Mouse (Mus musculus) limb, embryonic 14.5 days (tissue): ENCODE measurements around the gene Otud6a. TPM values are rescaled to one million over a fixed set of nuclear protein-coding genes. Genes with fewer than 3 reads are reported as not detected.
"Not testable (repeated sequence)": the region's sequence is repeated elsewhere in the genome, so short reads cannot be mapped to it uniquely, and the experiment has no call there.

Experiments
- ATAC-seq: fragments of 200-750 bp; cut with Nextera tagmentation; 2 replicates; pipeline ENCODE4 v1.8.0; 2017; ENCODE audit warnings: low read depth, moderate number of reproducible peaks, moderate TSS enrichment; ENCODE audit not compliant: low FRiP score
- DNase-seq: peaks from one replicate; pipeline ENCODE4 v3.0.0-alpha.2; 2015; ENCODE audit warnings: low spot score
- H3K27ac ChIP-seq: fragments of 300-500 bp; sonication (generic); replicated peaks from 2 replicates; pipeline ENCODE4 v1.5.1; 2014; ENCODE audit warnings: low read depth, mild to moderate bottlenecking, low read length, moderate library complexity, mixed read lengths
- H3K27me3 ChIP-seq: fragments of 300-500 bp; sonication (generic); 2 replicates; pipeline ENCODE4 v1.6.1; 2014; ENCODE audit warnings: low read length, mixed read lengths; ENCODE audit not compliant: control insufficient read depth, insufficient read depth
- H3K36me3 ChIP-seq: fragments of 300-500 bp; sonication (generic); 2 replicates; pipeline ENCODE4 v1.6.1; 2014; ENCODE audit warnings: mild to moderate bottlenecking, low read length, moderate library complexity, mixed read lengths; ENCODE audit not compliant: control insufficient read depth, insufficient read depth
- H3K4me1 ChIP-seq: fragments of 300-500 bp; sonication (generic); 2 replicates; pipeline ENCODE4 v1.6.1; 2014; ENCODE audit warnings: antibody characterized with exemption, low read length, mixed read lengths; ENCODE audit not compliant: control insufficient read depth, insufficient read depth
- H3K4me2 ChIP-seq: fragments of 300-500 bp; sonication (generic); replicated peaks from 2 replicates; pipeline ENCODE4 v1.6.1; 2014; ENCODE audit warnings: low read depth, mild to moderate bottlenecking, low read length, moderate library complexity; ENCODE audit not compliant: severe bottlenecking
- H3K4me3 ChIP-seq: fragments of 300-500 bp; sonication (generic); replicated peaks from 2 replicates; pipeline ENCODE4 v1.5.1; 2014; ENCODE audit warnings: low read length
- H3K9ac ChIP-seq: fragments of 300-500 bp; sonication (generic); 2 replicates; pipeline ENCODE4 v1.6.1; 2014; ENCODE audit warnings: mild to moderate bottlenecking, low read depth, low read length, moderate library complexity; ENCODE audit not compliant: severe bottlenecking
- H3K9me3 ChIP-seq: fragments of 300-500 bp; sonication (generic); 2 replicates; pipeline ENCODE4 v1.6.1; 2016; ENCODE audit warnings: low read length; ENCODE audit not compliant: control insufficient read depth
- POLR2A ChIP-seq: fragments of 200-500 bp; IDR thresholded peaks from 2 replicates; pipeline ENCODE4 v1.8.0; 2012; ENCODE audit warnings: inconsistent platforms, mild to moderate bottlenecking, moderate library complexity, borderline replicate concordance; ENCODE audit not compliant: insufficient read depth, insufficient read length; ENCODE audit errors: extremely low read depth
- WGBS: fragments of 180-500 bp; shearing (Covaris S2); extraction: QIAGEN DNeasy Blood & Tissue Kit; methylation state at CpG from one replicate; pipeline ENCODE4 v1.1.7; 2014; 5-methylcytosine and 5-hydroxymethylcytosine counted together
- polyA plus RNA-seq, 2 experiments: library from polyadenylated mRNA; depleted of rRNA in 1 of 2; stranded (reverse) in 1 of 2; unstranded in 1 of 2; fragments of >200 nt; fragmentation: Nextera tagmentation in 1 of 2; extraction: Ambion mirVana in 1 of 2; gene quantifications; 2 replicates each; pipeline versions ENCODE4 v1.2.1 to v1.2.3; 2012 to 2014

Otud6a gene
- polyA plus RNA-seq, 2 experiments = not detected

- Histone ChIP-seq H3K4me3 (no peak overlapping the region), H3K9ac (no peak overlapping the region), H3K9me3 (no peaks in the 10 kb centered on the region), H3K36me3 (no peaks in the 10 kb centered on the region), H3K4me2 (no peak overlapping the region), H3K4me1 (no peaks in the 10 kb centered on the region), H3K27me3 (no peaks in the 10 kb centered on the region), H3K27ac (no peak overlapping the region)
- TF ChIP-seq POLR2A = no peak
- DNase-seq (no peak), ATAC-seq (no peak)
These were observed 27.9 kb upstream of the Otud6a start for GRCm38 (mm10) chrX:100400900-100401299.

DNA sequence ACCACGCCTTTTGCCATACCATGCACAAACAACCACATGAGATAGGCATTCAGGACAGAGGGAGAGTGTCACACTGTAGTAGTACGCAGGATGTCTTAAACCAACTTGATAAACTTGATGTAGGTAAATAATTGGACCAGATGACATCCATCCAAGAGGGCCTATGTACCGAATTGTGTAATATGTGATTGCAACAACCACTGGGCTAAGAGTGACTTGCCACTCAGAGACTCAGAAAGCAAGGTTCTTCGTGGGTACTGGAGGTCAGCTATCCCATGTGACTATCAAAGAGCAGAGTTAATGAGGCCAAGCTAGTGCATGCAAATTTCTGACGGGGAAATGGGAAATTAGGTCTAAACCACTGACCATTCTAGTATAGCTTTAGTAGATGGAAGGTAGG lies 27.2 kb upstream of the Otud6a start:
- H3K4me2 ChIP-seq = no peak overlapping the region
- H3K36me3 ChIP-seq = no peaks in the 10 kb centered on the region
- no peak for DNase-seq
- no peak overlapping the region for H3K9ac ChIP-seq
- no peaks in the 10 kb centered on the region for H3K9me3 ChIP-seq
- ATAC-seq = no peak
- H3K27ac ChIP-seq = no peak overlapping the region
- H3K4me1 ChIP-seq = no peaks in the 10 kb centered on the region
- H3K27me3 ChIP-seq = no peaks in the 10 kb centered on the region
- TF ChIP-seq POLR2A = no peak
- no peak overlapping the region for H3K4me3 ChIP-seq
- 84% methylated on average over 5 of the region's 5 CpGs for WGBS

DNA sequence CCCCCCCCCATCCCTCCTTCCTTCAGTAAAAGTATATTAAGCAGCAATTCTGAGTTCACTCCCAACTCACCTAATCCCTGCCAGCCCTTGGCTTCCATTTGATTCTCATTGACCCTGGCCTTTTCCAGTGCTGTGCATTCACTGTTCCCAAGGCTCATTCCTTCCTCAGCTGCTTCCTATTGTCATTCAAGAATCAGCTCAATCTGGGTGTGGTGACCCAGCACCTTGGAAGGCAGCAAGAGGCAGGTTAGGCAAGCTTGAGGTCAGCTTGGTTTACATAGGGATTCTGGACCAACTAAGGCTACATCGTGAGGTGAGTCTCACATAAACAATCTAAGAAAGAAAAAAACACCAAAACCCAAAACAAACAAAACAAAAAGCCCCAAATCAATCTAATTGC lies 19.6 kb upstream of the Otud6a start:
- ATAC-seq (no peak), DNase-seq (no peak)
- Histone ChIP-seq H3K27me3 (no peaks in the 10 kb centered on the region), H3K4me3 (no peak overlapping the region), H3K36me3 (no peaks in the 10 kb centered on the region), H3K9me3 (no peaks in the 10 kb centered on the region), H3K4me2 (no peak overlapping the region), H3K27ac (no peak overlapping the region), H3K4me1 (no peaks in the 10 kb centered on the region), H3K9ac (no peak overlapping the region)
- 86% methylated on average over 1 of the region's 1 CpGs for WGBS
- no peak for TF ChIP-seq POLR2A

DNA sequence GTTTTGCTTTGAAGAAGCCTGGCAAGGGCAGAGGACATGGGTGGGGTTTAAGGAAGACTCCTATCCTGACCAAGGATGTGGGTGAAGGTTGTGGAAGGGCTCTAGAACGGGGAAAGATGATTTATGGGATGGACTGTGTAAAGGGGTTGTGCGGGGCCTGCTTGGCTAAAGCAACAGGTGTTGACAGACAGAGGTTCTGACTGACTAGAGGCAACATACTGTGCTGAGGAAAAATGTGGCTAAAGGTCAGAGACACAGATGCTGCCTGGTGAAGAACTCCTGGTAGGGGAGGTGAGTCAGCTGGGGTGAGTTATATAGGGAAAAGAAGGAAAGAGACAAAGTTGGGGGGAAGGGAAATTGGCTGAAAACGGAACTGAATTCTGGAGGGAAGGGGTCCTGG lies 3.5 kb downstream of the Otud6a start:
- ATAC-seq = no peak
- H3K9ac ChIP-seq = no peak overlapping the region
- no peaks in the 10 kb centered on the region for H3K4me1 ChIP-seq
- H3K27ac ChIP-seq = no peak overlapping the region
- no peak overlapping the region for H3K4me3 ChIP-seq
- no peak for TF ChIP-seq POLR2A
- no peaks in the 10 kb centered on the region for H3K36me3 ChIP-seq
- no peaks in the 10 kb centered on the region for H3K27me3 ChIP-seq
- no peak overlapping the region for H3K4me2 ChIP-seq
- WGBS = 37% methylated on average over 3 of the region's 3 CpGs
- H3K9me3 ChIP-seq = no peaks in the 10 kb centered on the region
- DNase-seq = no peak

DNA sequence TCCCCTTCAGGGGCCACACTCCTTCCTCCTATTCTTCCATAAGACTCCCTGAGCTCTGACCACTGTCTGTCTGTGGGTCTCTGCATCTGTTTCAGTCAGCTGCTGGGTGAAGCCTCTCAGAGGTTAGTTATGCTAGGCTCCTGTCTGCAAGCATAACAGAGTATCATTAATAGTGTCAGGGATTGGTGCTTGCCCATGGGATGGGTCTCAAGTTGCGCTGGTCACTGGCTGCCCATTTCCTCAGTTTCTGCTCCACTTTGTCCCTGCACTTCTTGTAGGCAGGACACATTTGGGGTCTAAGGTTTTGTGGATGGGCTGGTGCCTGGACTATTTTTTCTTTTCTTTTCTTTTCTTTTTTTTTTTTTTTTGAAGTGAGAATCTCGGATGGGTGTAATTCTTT lies 13.8 kb downstream of the Otud6a start, which contains the start of gene Awat2:
Awat2 (minus strand) TSS at position 101 of the 400 bp plus-strand sequence.
- not testable (repeated sequence) for H3K4me3 ChIP-seq, ATAC-seq, DNase-seq, H3K9ac ChIP-seq, H3K4me1 ChIP-seq, H3K4me2 ChIP-seq, H3K27ac ChIP-seq, H3K9me3 ChIP-seq, H3K27me3 ChIP-seq, H3K36me3 ChIP-seq
- 86% methylated on average over 2 of the region's 2 CpGs for WGBS

DNA sequence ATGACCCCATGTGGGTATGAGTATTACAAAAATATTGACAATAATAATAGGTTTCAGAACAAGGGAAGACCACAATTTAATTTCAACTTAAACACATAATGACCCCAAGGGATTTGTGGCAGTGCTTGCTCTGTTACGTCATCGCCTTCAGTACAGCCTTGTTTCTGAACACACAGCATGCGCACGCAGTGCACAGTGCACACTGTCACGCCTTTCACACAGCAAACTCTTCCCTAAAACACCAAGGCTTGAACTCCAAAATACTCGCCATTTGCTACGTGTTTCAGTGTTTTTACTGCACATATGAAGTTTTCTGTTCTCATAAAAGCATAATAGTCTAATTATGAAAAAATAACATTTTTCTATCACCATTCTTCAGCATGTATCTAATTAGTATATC lies 14.7 kb downstream of the Otud6a start:
- H3K27me3 ChIP-seq = no peaks in the 10 kb centered on the region
- no peaks in the 10 kb centered on the region for H3K36me3 ChIP-seq
- TF ChIP-seq POLR2A = no peak
- ATAC-seq (no peak), DNase-seq (no peak)
- H3K4me2 ChIP-seq = no peak overlapping the region
- WGBS = 83% methylated on average over 7 of the region's 7 CpGs
- no peaks in the 10 kb centered on the region for H3K9me3 ChIP-seq
- no peak overlapping the region for H3K27ac ChIP-seq
- no peak overlapping the region for H3K9ac ChIP-seq
- H3K4me1 ChIP-seq = no peaks in the 10 kb centered on the region
- H3K4me3 ChIP-seq = no peak overlapping the region
